Mouse (Mus musculus) midbrain, embryonic 14.5 days (tissue): ENCODE data around the gene Lpar3. TPM values are rescaled to one million over a fixed set of nuclear protein-coding genes. Genes with fewer than 3 reads are reported as not detected.
"Not testable (repeated sequence)": the region's sequence is repeated elsewhere in the genome, so short reads cannot be mapped to it uniquely, and the experiment has no call there.

ENCODE experiments used
- ATAC-seq: fragments of 200-750 bp; cut with Nextera tagmentation; 2 replicates; pipeline ENCODE4 v1.8.0; 2017; ENCODE audit warnings: moderate number of reproducible peaks, moderate library complexity; ENCODE audit not compliant: low FRiP score, low TSS enrichment
- DNase-seq: peaks from one replicate; pipeline ENCODE4 v3.0.0-alpha.2; 2015
- H3K27ac ChIP-seq: fragments of 300-500 bp; sonication (generic); replicated peaks from 2 replicates; pipeline ENCODE4 v1.5.1; 2014; ENCODE audit warnings: mild to moderate bottlenecking, low read depth, low read length, moderate library complexity
- H3K27me3 ChIP-seq: fragments of 300-500 bp; sonication (generic); 2 replicates; pipeline ENCODE4 v1.6.1; 2014; ENCODE audit warnings: low read length, control low read depth, mixed read lengths; ENCODE audit not compliant: control insufficient read depth, insufficient read depth
- H3K36me3 ChIP-seq: fragments of 300-500 bp; sonication (generic); 2 replicates; pipeline ENCODE4 v1.6.1; 2014; ENCODE audit warnings: low read length, control low read depth; ENCODE audit not compliant: control insufficient read depth, insufficient read depth
- H3K4me1 ChIP-seq: fragments of 300-500 bp; sonication (generic); 2 replicates; pipeline ENCODE4 v1.6.1; 2014; ENCODE audit warnings: mild to moderate bottlenecking, antibody characterized with exemption, low read length, control low read depth; ENCODE audit not compliant: control insufficient read depth, insufficient read depth
- H3K4me2 ChIP-seq: fragments of 300-500 bp; sonication (generic); 2 replicates; pipeline ENCODE4 v1.6.1; 2014; ENCODE audit warnings: mild to moderate bottlenecking, low read length, moderate library complexity
- H3K4me3 ChIP-seq: fragments of 300-500 bp; sonication (generic); replicated peaks from 2 replicates; pipeline ENCODE4 v1.5.1; 2014; ENCODE audit warnings: low read depth, low read length
- H3K9ac ChIP-seq: fragments of 300-500 bp; sonication (generic); replicated peaks from 2 replicates; pipeline ENCODE4 v1.6.1; 2014; ENCODE audit warnings: mild to moderate bottlenecking, low read length, moderate library complexity
- H3K9me3 ChIP-seq: fragments of 300-500 bp; sonication (generic); 2 replicates; pipeline ENCODE4 v1.6.1; 2016; ENCODE audit warnings: low read length, control low read depth, mixed read lengths; ENCODE audit not compliant: control insufficient read depth
- WGBS: fragments of 180-500 bp; shearing (Covaris S2); extraction: QIAGEN DNeasy Blood & Tissue Kit; methylation state at CpG from one replicate; pipeline ENCODE4 v1.1.7; 2014; 5-methylcytosine and 5-hydroxymethylcytosine counted together
- polyA plus RNA-seq: library from polyadenylated mRNA; unstranded; fragments of >200 nt; fragmentation: Nextera tagmentation; extraction: Ambion mirVana; gene quantifications from 2 replicates; pipeline ENCODE4 v1.2.1, GENCODE M21; 2014

The Lpar3 gene
- polyA plus RNA-seq, 1 experiment from 2014 or later, result 0.58 TPM

DNA sequence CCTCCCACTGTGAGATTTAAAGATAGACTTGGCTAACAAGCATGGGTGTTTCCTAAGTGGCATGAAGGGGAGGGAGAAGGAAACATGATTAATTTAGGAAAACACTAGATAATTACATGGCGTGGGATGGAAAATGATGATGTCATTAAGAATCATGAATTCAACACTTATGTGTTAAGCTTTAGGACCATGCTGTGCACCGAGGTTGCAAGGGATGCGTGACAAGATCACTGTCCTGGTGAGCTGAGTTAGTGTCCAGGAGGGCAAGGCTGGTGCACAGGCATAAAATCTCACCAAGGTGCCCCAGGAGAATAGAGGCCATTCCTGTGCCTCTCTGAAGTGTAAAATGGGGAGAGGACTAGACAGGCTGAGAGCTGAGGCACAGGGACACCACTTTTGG is 21.3 kb upstream of the Lpar3 start:
- H3K9ac ChIP-seq, result no peak overlapping the region
- H3K36me3 ChIP-seq, result no peaks in the 10 kb centered on the region
- 62% methylated on average over 3 of the region's 3 CpGs for WGBS
- no peak overlapping the region for H3K4me2 ChIP-seq
- H3K27me3 ChIP-seq, result no peaks in the 10 kb centered on the region
- ATAC-seq (no peak), DNase-seq (no peak)
- H3K27ac ChIP-seq, result no peak overlapping the region
- no peak overlapping the region for H3K4me3 ChIP-seq
- H3K4me1 ChIP-seq, result 0 out of 2 replicates have a peak, but pooled peaks cover 4% of the 10 kb centered on the region
- no peaks in the 10 kb centered on the region for H3K9me3 ChIP-seq

GRCm38 (mm10) chr3:146204375-146204774 is 16.4 kb upstream of the Lpar3 start:
- H3K4me3 ChIP-seq, result no peak overlapping the region
- no peak overlapping the region for H3K27ac ChIP-seq
- no peaks in the 10 kb centered on the region for H3K27me3 ChIP-seq
- no peak for ATAC-seq
- DNase-seq, result no peak
- no peak overlapping the region for H3K9ac ChIP-seq
- WGBS, result 80% methylated on average over 2 of the region's 2 CpGs
- no peaks in the 10 kb centered on the region for H3K4me1 ChIP-seq
- H3K9me3 ChIP-seq, result no peaks in the 10 kb centered on the region
- H3K36me3 ChIP-seq, result no peaks in the 10 kb centered on the region
- H3K4me2 ChIP-seq, result no peak overlapping the region

DNA sequence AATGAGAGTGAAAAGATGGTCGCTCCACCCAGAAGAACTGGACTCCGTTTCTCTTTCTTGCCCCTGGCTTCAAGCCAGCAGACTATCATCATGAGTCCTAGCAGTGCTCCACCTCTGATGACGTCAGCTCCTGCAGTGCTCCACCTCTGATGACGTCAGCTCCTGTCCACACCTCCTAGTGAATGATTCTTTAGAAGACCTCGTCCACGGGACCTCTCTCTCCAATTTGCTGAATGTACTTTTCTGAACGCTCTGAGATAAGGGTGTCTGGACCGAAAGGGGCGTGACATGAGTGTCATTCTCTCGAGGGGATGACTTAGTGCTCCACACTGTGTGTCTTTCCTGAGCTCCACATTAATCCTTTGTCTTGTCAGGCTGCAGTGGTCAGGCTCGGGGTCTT is 15.5 kb upstream of the Lpar3 start:
- Histone ChIP-seq H3K4me3 (no peak overlapping the region), H3K36me3 (no peaks in the 10 kb centered on the region), H3K9ac (no peak overlapping the region), H3K9me3 (no peaks in the 10 kb centered on the region), H3K27me3 (no peaks in the 10 kb centered on the region), H3K27ac (no peak overlapping the region), H3K4me2 (no peak overlapping the region), H3K4me1 (no peaks in the 10 kb centered on the region)
- WGBS, result 76% methylated on average over 11 of the region's 11 CpGs
- no peak for DNase-seq
- no peak for ATAC-seq

DNA sequence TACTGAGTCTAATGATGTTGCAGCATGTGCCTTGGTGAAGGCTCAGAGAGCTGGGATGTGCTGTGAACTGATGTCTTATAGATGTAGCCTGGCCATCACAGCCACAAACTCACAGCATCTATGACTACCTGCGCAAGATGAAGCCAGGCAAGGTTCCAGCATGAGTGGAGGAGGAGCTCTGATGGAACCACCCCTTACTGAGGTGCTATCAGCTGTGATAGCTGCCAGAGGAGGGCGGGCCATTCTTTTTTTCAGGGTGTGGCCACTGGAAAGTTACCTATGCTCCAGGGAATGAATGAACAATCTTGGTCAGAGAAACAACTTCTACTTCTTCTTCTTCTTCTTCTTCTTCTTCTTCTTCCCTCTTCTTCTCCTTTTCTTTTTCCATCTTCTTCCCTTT is 14.1 kb upstream of the Lpar3 start:
- no peak overlapping the region for H3K27ac ChIP-seq
- no peak overlapping the region for H3K9ac ChIP-seq
- DNase-seq, result no peak
- H3K36me3 ChIP-seq, result no peaks in the 10 kb centered on the region
- H3K9me3 ChIP-seq, result no peaks in the 10 kb centered on the region
- H3K4me1 ChIP-seq, result no peaks in the 10 kb centered on the region
- H3K4me2 ChIP-seq, result no peak overlapping the region
- no peak for ATAC-seq
- no peaks in the 10 kb centered on the region for H3K27me3 ChIP-seq
- 69% methylated on average over 2 of the region's 2 CpGs for WGBS
- H3K4me3 ChIP-seq, result no peak overlapping the region

DNA sequence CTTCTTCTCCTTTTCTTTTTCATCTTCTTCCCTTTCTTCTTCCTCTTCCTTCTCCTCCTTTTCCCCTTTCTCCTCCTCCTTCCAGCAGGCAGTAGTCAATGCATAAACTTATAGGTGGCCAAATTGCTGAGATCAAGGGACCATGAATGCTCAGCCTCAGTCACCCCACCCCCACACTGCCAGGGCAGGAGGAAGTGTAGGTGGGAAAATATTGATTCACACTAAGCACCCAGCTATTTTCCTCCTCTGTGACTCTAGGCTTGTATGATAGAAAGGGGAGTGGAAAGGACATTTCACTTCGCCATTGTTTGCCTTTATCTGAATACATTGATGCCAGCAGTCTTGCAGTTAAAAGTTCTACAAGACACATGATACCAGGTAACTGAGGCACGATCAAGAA is 13.3 kb upstream of the Lpar3 start:
- ATAC-seq (no peak), DNase-seq (no peak)
- H3K27ac ChIP-seq, result no peak overlapping the region
- no peak overlapping the region for H3K4me2 ChIP-seq
- H3K4me1 ChIP-seq, result no peaks in the 10 kb centered on the region
- H3K9me3 ChIP-seq, result no peaks in the 10 kb centered on the region
- H3K27me3 ChIP-seq, result no peaks in the 10 kb centered on the region
- H3K36me3 ChIP-seq, result no peaks in the 10 kb centered on the region
- no peak overlapping the region for H3K9ac ChIP-seq
- no peak overlapping the region for H3K4me3 ChIP-seq
- 88% methylated on average over 2 of the region's 2 CpGs for WGBS

GRCm38 (mm10) chr3:146209759-146210158 is 11.0 kb upstream of the Lpar3 start:
- not testable (repeated sequence) for H3K27me3 ChIP-seq, H3K9me3 ChIP-seq, DNase-seq, H3K4me3 ChIP-seq, H3K36me3 ChIP-seq, H3K4me1 ChIP-seq, H3K4me2 ChIP-seq, ATAC-seq, H3K27ac ChIP-seq, H3K9ac ChIP-seq
- 96% methylated on average over 8 of the region's 8 CpGs for WGBS

DNA sequence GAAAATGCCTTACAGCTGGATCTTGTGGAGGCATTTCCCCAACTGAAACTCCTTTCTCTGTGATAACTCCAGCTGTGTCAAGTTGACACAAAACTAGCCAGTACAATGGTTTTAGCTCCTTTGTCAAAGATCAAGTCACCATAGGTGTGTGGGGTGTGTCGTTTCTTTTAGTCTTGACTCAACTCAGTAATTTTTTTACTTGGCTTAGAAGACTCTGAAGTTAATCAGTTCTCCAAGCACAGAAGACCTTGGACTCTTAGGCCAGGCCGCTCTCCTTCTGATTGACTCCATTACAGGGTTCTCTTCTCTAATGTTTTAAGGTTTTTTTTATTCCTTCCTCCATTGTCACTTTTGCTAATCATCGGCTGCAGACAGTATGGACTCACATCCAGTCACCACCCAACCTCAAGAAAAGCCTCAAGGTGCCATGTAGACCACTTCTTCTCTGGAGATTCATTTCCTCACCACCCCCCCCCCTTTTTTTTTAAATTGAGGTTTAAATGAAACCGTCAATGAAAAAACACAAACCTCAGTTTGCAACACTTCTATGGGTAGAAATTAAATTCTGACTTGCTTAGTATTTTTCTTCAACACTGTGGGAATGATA is 9.5 kb upstream of the Lpar3 start:
- H3K36me3 ChIP-seq, result no peaks in the 10 kb centered on the region

GRCm38 (mm10) chr3:146211964-146212363 is 8.8 kb upstream of the Lpar3 start:
- ATAC-seq (no peak), DNase-seq (no peak)
- H3K4me3 ChIP-seq, result no peak overlapping the region
- no peak overlapping the region for H3K4me2 ChIP-seq
- 81% methylated on average over 2 of the region's 2 CpGs for WGBS
- no peak overlapping the region for H3K9ac ChIP-seq
- no peaks in the 10 kb centered on the region for H3K9me3 ChIP-seq
- no peaks in the 10 kb centered on the region for H3K4me1 ChIP-seq
- no peaks in the 10 kb centered on the region for H3K36me3 ChIP-seq
- no peaks in the 10 kb centered on the region for H3K27me3 ChIP-seq
- H3K27ac ChIP-seq, result no peak overlapping the region

More for the DNA sequence above, 9.5 kb upstream of the Lpar3 start:
- no peaks in the 10 kb centered on the region for H3K27me3 ChIP-seq
- H3K9ac ChIP-seq, result no peak overlapping the region
- ATAC-seq (no peak), DNase-seq (no peak)
- H3K4me2 ChIP-seq, result no peak overlapping the region
- WGBS, result 85% methylated on average over 4 of the region's 4 CpGs
- no peaks in the 10 kb centered on the region for H3K9me3 ChIP-seq
- no peak overlapping the region for H3K27ac ChIP-seq
- H3K4me3 ChIP-seq, result no peak overlapping the region
- no peaks in the 10 kb centered on the region for H3K4me1 ChIP-seq

DNA sequence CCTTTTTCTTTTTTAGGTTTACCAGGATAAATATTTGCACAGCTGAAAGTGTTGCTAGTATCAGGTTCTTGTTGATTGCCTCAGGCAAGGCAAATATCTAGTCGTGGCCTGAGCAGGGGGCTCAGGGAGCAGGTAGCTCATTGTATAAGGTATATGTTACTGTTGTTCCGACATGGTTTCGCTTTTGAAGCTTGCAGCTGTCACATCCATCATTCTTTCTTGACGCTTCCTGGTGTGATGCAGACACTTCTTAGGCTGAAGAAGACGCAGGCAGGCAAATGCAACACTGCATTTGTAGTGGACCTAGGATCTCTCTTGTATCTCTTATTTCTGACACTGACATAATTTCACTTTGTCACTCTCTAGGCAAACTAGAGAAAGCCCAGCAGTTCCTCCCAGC is 7.4 kb upstream of the Lpar3 start:
- Histone ChIP-seq H3K27ac (no peak overlapping the region), H3K4me3 (no peak overlapping the region), H3K4me1 (no peaks in the 10 kb centered on the region), H3K9me3 (no peaks in the 10 kb centered on the region), H3K27me3 (no peaks in the 10 kb centered on the region), H3K36me3 (no peaks in the 10 kb centered on the region), H3K9ac (no peak overlapping the region), H3K4me2 (no peak overlapping the region)
- 84% methylated on average over 5 of the region's 5 CpGs for WGBS
- no peak for DNase-seq
- no peak for ATAC-seq
